ENCODE assay signal across 22 mouse cellular contexts in genomic region chr9:115117314-115117713, GRCm38 (mm10).
A peak's percentile ranks its signal among the peaks of the same experiment; 100 is the strongest.
DNase-seq lines count a peak whose midpoint lies in the region; ATAC-seq and TF ChIP-seq lines count a peak whose summit lies in the region.
"Had no signal": no experiment of that assay in that cellular context is flagged by ENCODE, and none has a peak within 500 bp of the region (broad histone marks: within the 10 kb centered on the region; RNA-seq: fewer than 3 reads in every experiment).

No protein-coding gene starts in this region.

- H3K27ac ChIP-seq in hindbrain, postnatal 0 days = no peak overlapping the region
- no peak overlapping the region for H3K27ac ChIP-seq in hindbrain, embryonic 10.5 days
- H3K27ac ChIP-seq in neural tube, embryonic 11.5 days (ENCODE audit: low read depth, low read length) = no peak overlapping the region
- H3K27ac ChIP-seq in neural tube, embryonic 13.5 days (replicated peaks) = peak overlapping the region; percentile 20; the same call in 1 of the 2 replicates
- no peak overlapping the region for H3K27ac ChIP-seq in forebrain, embryonic 11.5 days (ENCODE audit: low read depth, low read length)
- H3K27ac ChIP-seq: embryonic facial prominence, embryonic 13.5 days; forebrain, embryonic 13.5 days; gastrocnemius, adult 2 months; heart, embryonic 13.5 days; hindbrain, embryonic 15.5 days had no signal

- peak; percentile 31 for DNase-seq in hindbrain, postnatal 0 days (ENCODE audit: low spot score)
- no peak for DNase-seq in hindbrain, embryonic 10.5 days (ENCODE audit: low spot score)
- peak; percentile 45 for DNase-seq in neural tube, embryonic 11.5 days (ENCODE audit: low spot score)
- DNase-seq in neural tube, embryonic 10.5 days (ENCODE audit: extremely low spot score, low spot score) = no peak
- DNase-seq in spleen, adult 12 weeks (ENCODE audit: low spot score) = no peak
- DNase-seq in forebrain, embryonic 11.5 days (ENCODE audit: low spot score) = no peak
- DNase-seq: adrenal gland, adult 2 months; adrenal gland, postnatal 25 days; cerebellum, adult 18-20 months; cerebellum, adult 9-11 months; cerebellum, postnatal 36 days; forebrain, postnatal 0 days; gastrocnemius, adult 2 months; gastrocnemius, postnatal 36 days; heart, adult 11 months; heart, postnatal 36 days had no signal

- H3K4me3 ChIP-seq in hindbrain, postnatal 0 days (ENCODE audit: low read length) = no peak overlapping the region
- no peak overlapping the region for H3K4me3 ChIP-seq in hindbrain, embryonic 10.5 days
- no peak overlapping the region for H3K4me3 ChIP-seq in neural tube, embryonic 11.5 days (ENCODE audit: low read depth, low read length)
- no peak overlapping the region for H3K4me3 ChIP-seq in neural tube, embryonic 13.5 days
- no peak overlapping the region for H3K4me3 ChIP-seq in forebrain, embryonic 11.5 days (ENCODE audit: low read depth, low read length)
- H3K4me3 ChIP-seq: embryonic facial prominence, embryonic 13.5 days; forebrain, embryonic 13.5 days; gastrocnemius, adult 2 months; heart, embryonic 13.5 days; hindbrain, embryonic 15.5 days had no signal

- H3K36me3 ChIP-seq in hindbrain, postnatal 0 days (ENCODE audit: insufficient read depth, low read length) = no peaks in the 10 kb centered on the region
- H3K36me3 ChIP-seq in hindbrain, embryonic 10.5 days = no peaks in the 10 kb centered on the region
- no peaks in the 10 kb centered on the region for H3K36me3 ChIP-seq in neural tube, embryonic 11.5 days (ENCODE audit: control insufficient read depth, insufficient read depth, low read length)
- H3K36me3 ChIP-seq in neural tube, embryonic 13.5 days = no peaks in the 10 kb centered on the region
- H3K36me3 ChIP-seq in forebrain, embryonic 11.5 days (ENCODE audit: control insufficient read depth, insufficient read depth, low read length) = no peaks in the 10 kb centered on the region
- H3K36me3 ChIP-seq: embryonic facial prominence, embryonic 13.5 days; heart, embryonic 13.5 days; hindbrain, embryonic 15.5 days had no signal

- peaks cover 12% of the 10 kb centered on the region; the same call in 1 of the 2 replicates for H3K4me1 ChIP-seq in hindbrain, postnatal 0 days (ENCODE audit: insufficient read depth, low read length)
- H3K4me1 ChIP-seq in hindbrain, embryonic 10.5 days (replicated peaks) = peaks cover 10% of the 10 kb centered on the region; the same call in 1 of the 2 replicates
- H3K4me1 ChIP-seq in neural tube, embryonic 11.5 days (ENCODE audit: control insufficient read depth, insufficient read depth, low read length) = peaks cover 5% of the 10 kb centered on the region; the same call in 1 of the 2 replicates
- H3K4me1 ChIP-seq in neural tube, embryonic 13.5 days (replicated peaks) = peaks cover 29% of the 10 kb centered on the region
- H3K4me1 ChIP-seq in forebrain, embryonic 11.5 days (replicated peaks; ENCODE audit: control insufficient read depth, insufficient read depth, low read length) = no peaks in the 10 kb centered on the region

- H3K4me2 ChIP-seq in hindbrain, postnatal 0 days (ENCODE audit: low read depth, low read length) = no peak overlapping the region
- no peak overlapping the region for H3K4me2 ChIP-seq in neural tube, embryonic 11.5 days (ENCODE audit: low read depth)
- H3K4me2 ChIP-seq in neural tube, embryonic 13.5 days = no peak overlapping the region
- no peak overlapping the region for H3K4me2 ChIP-seq in forebrain, embryonic 11.5 days (ENCODE audit: low read depth, low read length, severe bottlenecking)
- H3K4me2 ChIP-seq: embryonic facial prominence, embryonic 13.5 days; forebrain, embryonic 13.5 days; heart, embryonic 13.5 days; hindbrain, embryonic 15.5 days had no signal

- no peaks in the 10 kb centered on the region for H3K27me3 ChIP-seq in hindbrain, postnatal 0 days (ENCODE audit: insufficient read depth, low read length)
- no peaks in the 10 kb centered on the region for H3K27me3 ChIP-seq in hindbrain, embryonic 10.5 days (ENCODE audit: insufficient read depth, poor library complexity, severe bottlenecking)
- no peaks in the 10 kb centered on the region for H3K27me3 ChIP-seq in neural tube, embryonic 11.5 days (ENCODE audit: control insufficient read depth, insufficient read depth, low read length)
- no peaks in the 10 kb centered on the region for H3K27me3 ChIP-seq in neural tube, embryonic 13.5 days
- no peaks in the 10 kb centered on the region for H3K27me3 ChIP-seq in forebrain, embryonic 11.5 days (ENCODE audit: control insufficient read depth, insufficient read depth, low read length)
- H3K27me3 ChIP-seq: embryonic facial prominence, embryonic 13.5 days; forebrain, embryonic 13.5 days; heart, embryonic 13.5 days; hindbrain, embryonic 15.5 days had no signal

- no peak overlapping the region for H3K9ac ChIP-seq in hindbrain, postnatal 0 days (replicated peaks; ENCODE audit: low read length)
- no peak overlapping the region for H3K9ac ChIP-seq in neural tube, embryonic 11.5 days (ENCODE audit: low read length)
- H3K9ac ChIP-seq in neural tube, embryonic 13.5 days = no peak overlapping the region
- H3K9ac ChIP-seq in forebrain, embryonic 11.5 days (ENCODE audit: low read length) = no peak overlapping the region
- H3K9ac ChIP-seq: embryonic facial prominence, embryonic 13.5 days; forebrain, embryonic 13.5 days; forebrain, postnatal 0 days; heart, embryonic 13.5 days; hindbrain, embryonic 15.5 days had no signal

- no peak for ATAC-seq in hindbrain, postnatal 0 days
- ATAC-seq in neural tube, embryonic 11.5 days (ENCODE audit: insufficient read depth, low FRiP score, low TSS enrichment) = no peak
- ATAC-seq in neural tube, embryonic 13.5 days (ENCODE audit: low read depth) = 0 out of 2 replicates have a peak, but pooled peaks have one; percentile 62
- ATAC-seq in forebrain, embryonic 11.5 days (replicated peaks; ENCODE audit: low FRiP score) = no peak
- ATAC-seq: forebrain, embryonic 13.5 days; forebrain, postnatal 0 days; inflammation-experienced regulatory T-cells, adult 6 months had no signal

- no peak for TF ChIP-seq CTCF in hindbrain, postnatal 0 days (IDR thresholded peaks at IDR 0.05; ENCODE audit: low read depth)

- H3K9me3 ChIP-seq in hindbrain, postnatal 0 days (ENCODE audit: low read length) = no peaks in the 10 kb centered on the region
- no peaks in the 10 kb centered on the region for H3K9me3 ChIP-seq in hindbrain, embryonic 10.5 days
- no peaks in the 10 kb centered on the region for H3K9me3 ChIP-seq in neural tube, embryonic 11.5 days (ENCODE audit: control insufficient read depth, low read length)
- H3K9me3 ChIP-seq in neural tube, embryonic 13.5 days = no peaks in the 10 kb centered on the region
- no peaks in the 10 kb centered on the region for H3K9me3 ChIP-seq in forebrain, embryonic 11.5 days (ENCODE audit: control insufficient read depth, low read length)
- H3K9me3 ChIP-seq: forebrain, embryonic 13.5 days; heart, embryonic 13.5 days; hindbrain, embryonic 15.5 days had no signal

- 48% methylated on average over 10 of the region's 10 CpGs for WGBS in hindbrain, postnatal 0 days
- WGBS in hindbrain, embryonic 10.5 days = 85% methylated on average over 10 of the region's 10 CpGs
- 39% methylated on average over 10 of the region's 10 CpGs for WGBS in neural tube, embryonic 11.5 days
- 16% methylated on average over 10 of the region's 10 CpGs for WGBS in neural tube, embryonic 13.5 days
- WGBS in forebrain, embryonic 11.5 days = 83% methylated on average over 10 of the region's 10 CpGs

Comparison
In these comparisons a context has a peak if more than half of its experiments do, and no peak if none do; other contexts are left out.
1. DNase-seq: peak in hindbrain, postnatal 0 days (single experiment) and neural tube, embryonic 11.5 days (single experiment); none in hindbrain, embryonic 10.5 days (single experiment), neural tube, embryonic 10.5 days (single experiment), spleen, adult 12 weeks (single experiment) and forebrain, embryonic 11.5 days (single experiment).